ENCODE assay signal across 17 mouse cellular contexts in the genomic region with DNA sequence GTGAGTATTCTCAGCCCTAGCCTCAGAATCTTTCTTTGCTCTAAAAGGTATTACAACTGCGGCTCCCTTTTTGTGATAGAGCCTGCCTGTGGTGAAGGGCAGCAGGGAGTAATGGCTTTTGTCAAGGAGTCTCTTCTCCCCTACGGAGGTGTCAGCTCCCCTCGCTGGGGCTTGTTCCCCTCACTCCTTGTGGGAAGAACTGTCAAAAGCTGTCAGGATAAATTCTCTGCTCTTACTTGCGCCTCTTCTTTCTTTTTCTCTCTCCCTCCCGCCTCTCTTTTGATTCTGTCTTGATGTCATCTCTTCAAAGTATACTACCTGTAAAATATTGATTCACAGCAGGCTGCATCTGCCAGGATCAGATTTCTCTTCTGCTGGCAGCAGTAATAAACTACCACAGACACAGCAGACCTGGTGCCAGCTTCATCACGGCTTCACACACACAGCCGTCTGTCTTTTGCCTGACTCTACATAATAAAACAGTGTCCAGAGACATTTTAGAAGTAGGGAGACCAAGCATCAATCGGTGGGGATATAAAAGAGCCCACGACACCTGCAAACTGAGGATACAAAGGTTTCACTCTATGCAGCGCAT.
DNase-seq lines count a peak whose midpoint lies in the region; ATAC-seq and TF ChIP-seq lines count a peak whose summit lies in the region.
"Had no signal": no experiment of that assay in that cellular context is flagged by ENCODE, and none has a peak within 500 bp of the region (broad histone marks: within the 10 kb centered on the region; RNA-seq: fewer than 3 reads in every experiment).

No protein-coding gene starts in this region.

- TF ChIP-seq POLR2A in kidney, adult 2 months (IDR thresholded peaks at IDR 0.05; ENCODE audit: low read depth, low read length) = no peak
- no peak for TF ChIP-seq POLR2A in brain, embryonic 14.5 days (IDR thresholded peaks at IDR 0.05; ENCODE audit: borderline replicate concordance, extremely low read depth, insufficient read depth, insufficient read length, poor library complexity, severe bottlenecking)

- H3K4me2 ChIP-seq in heart, embryonic 12.5 days = peak overlapping the region; percentile 15; the same call in 1 of the 2 replicates
- 0 out of 2 replicates have a peak overlapping the region, but pooled peaks have one; percentile 26 for H3K4me2 ChIP-seq in kidney, embryonic 16.5 days (replicated peaks; ENCODE audit: low read depth, low read length)
- H3K4me2 ChIP-seq in limb, embryonic 13.5 days (replicated peaks) = peak overlapping the region; percentile 16; the same call in 1 of the 2 replicates
- H3K4me2 ChIP-seq: embryonic facial prominence, embryonic 12.5 days; heart, embryonic 15.5 days had no signal

- no peaks in the 10 kb centered on the region for H3K9me3 ChIP-seq in heart, embryonic 12.5 days (replicated peaks)
- no peaks in the 10 kb centered on the region for H3K9me3 ChIP-seq in kidney, embryonic 16.5 days (ENCODE audit: low read length)
- H3K9me3 ChIP-seq in limb, embryonic 13.5 days = no peaks in the 10 kb centered on the region
- H3K9me3 ChIP-seq: embryonic facial prominence, embryonic 12.5 days; heart, embryonic 15.5 days had no signal

- no peak overlapping the region for H3K9ac ChIP-seq in heart, embryonic 12.5 days
- H3K9ac ChIP-seq in kidney, embryonic 16.5 days (replicated peaks; ENCODE audit: low read length) = no peak overlapping the region
- H3K9ac ChIP-seq in limb, embryonic 13.5 days = no peak overlapping the region
- H3K9ac ChIP-seq: embryonic facial prominence, embryonic 12.5 days; heart, embryonic 15.5 days had no signal

- H3K4me3 ChIP-seq in heart, embryonic 12.5 days = no peak overlapping the region
- H3K4me3 ChIP-seq in kidney, embryonic 16.5 days (ENCODE audit: low read length) = no peak overlapping the region
- H3K4me3 ChIP-seq in kidney, adult 2 months (ENCODE audit: insufficient read depth, low read depth, low read length) = no peak overlapping the region
- no peak overlapping the region for H3K4me3 ChIP-seq in limb, embryonic 13.5 days
- H3K4me3 ChIP-seq: embryonic facial prominence, embryonic 12.5 days; heart, embryonic 15.5 days had no signal

- H3K36me3 ChIP-seq in heart, embryonic 12.5 days = no peaks in the 10 kb centered on the region
- H3K36me3 ChIP-seq in kidney, embryonic 16.5 days (ENCODE audit: insufficient read depth, low read length) = no peaks in the 10 kb centered on the region
- H3K36me3 ChIP-seq in kidney, adult 2 months (ENCODE audit: control insufficient read depth, insufficient read depth, low read length) = no peaks in the 10 kb centered on the region
- no peaks in the 10 kb centered on the region for H3K36me3 ChIP-seq in limb, embryonic 13.5 days
- H3K36me3 ChIP-seq: embryonic facial prominence, embryonic 12.5 days; heart, embryonic 15.5 days had no signal

- no peak for DNase-seq in heart, adult 8-10 months (ENCODE audit: low spot score)
- DNase-seq in kidney, adult 2 months = no peak
- peak; percentile 56 for DNase-seq in brain, embryonic 14.5 days (ENCODE audit: low read depth)
- DNase-seq in urinary bladder, postnatal 36 days (ENCODE audit: low spot score in 2 of 2) = no peak
- no peak for DNase-seq in ovary, postnatal 10 days (ENCODE audit: low spot score)
- DNase-seq: adrenal gland, postnatal 25 days; cerebellum, adult 2 months; gastrocnemius, postnatal 36 days; kidney, postnatal 14 days; lung, postnatal 10 days; right cerebral cortex, postnatal 25 days had no signal

- no peaks in the 10 kb centered on the region for H3K4me1 ChIP-seq in heart, embryonic 12.5 days (replicated peaks)
- H3K4me1 ChIP-seq in kidney, embryonic 16.5 days (ENCODE audit: insufficient read depth, low read length) = peaks cover under 1% of the 10 kb centered on the region
- H3K4me1 ChIP-seq in kidney, adult 2 months (ENCODE audit: control insufficient read depth, insufficient read depth, low read length) = no peaks in the 10 kb centered on the region
- peaks cover 16% of the 10 kb centered on the region for H3K4me1 ChIP-seq in limb, embryonic 13.5 days
- H3K4me1 ChIP-seq: embryonic facial prominence, embryonic 12.5 days; heart, embryonic 15.5 days had no signal

- 0 out of 2 replicates have a peak, but pooled peaks cover 14% of the 10 kb centered on the region for H3K27me3 ChIP-seq in heart, embryonic 12.5 days (replicated peaks)
- peaks cover 14% of the 10 kb centered on the region; the same call in 1 of the 2 replicates for H3K27me3 ChIP-seq in kidney, embryonic 16.5 days (ENCODE audit: insufficient read depth, low read length)
- H3K27me3 ChIP-seq in kidney, adult 2 months (replicated peaks; ENCODE audit: control insufficient read depth, insufficient read depth, low read length) = no peaks in the 10 kb centered on the region
- peaks cover 47% of the 10 kb centered on the region for H3K27me3 ChIP-seq in limb, embryonic 13.5 days
- H3K27me3 ChIP-seq: embryonic facial prominence, embryonic 12.5 days had no signal

- TF ChIP-seq CTCF in kidney, adult 2 months (conservative IDR thresholded peaks at IDR 0.05; ENCODE audit: insufficient read depth, insufficient read length, low read depth, low read length) = no peak
- no peak for TF ChIP-seq CTCF in brain, embryonic 14.5 days (IDR thresholded peaks at IDR 0.05; ENCODE audit: borderline replicate concordance, extremely low read depth, insufficient read depth, insufficient read length)

- WGBS in heart, embryonic 12.5 days = 16% methylated on average over 10 of the region's 10 CpGs
- 9% methylated on average over 10 of the region's 10 CpGs for WGBS in kidney, embryonic 16.5 days
- 17% methylated on average over 10 of the region's 10 CpGs for WGBS in kidney, adult 2 months
- 10% methylated on average over 10 of the region's 10 CpGs for WGBS in limb, embryonic 13.5 days

- ATAC-seq in heart, embryonic 12.5 days (ENCODE audit: insufficient number of reproducible peaks, low FRiP score) = no peak
- ATAC-seq in kidney, embryonic 16.5 days (ENCODE audit: low FRiP score, low TSS enrichment) = no peak
- ATAC-seq in limb, embryonic 13.5 days (ENCODE audit: low FRiP score, low read depth) = no peak
- ATAC-seq: activated CD4-positive, CD25-positive, alpha-beta regulatory T cell, adult 4 months had no signal

- no peak overlapping the region for H3K27ac ChIP-seq in heart, embryonic 12.5 days (ENCODE audit: poor library complexity, severe bottlenecking)
- no peak overlapping the region for H3K27ac ChIP-seq in kidney, embryonic 16.5 days (ENCODE audit: low read length)
- H3K27ac ChIP-seq in kidney, adult 2 months (ENCODE audit: insufficient read depth, low read depth, low read length) = no peak overlapping the region
- H3K27ac ChIP-seq in limb, embryonic 13.5 days = no peak overlapping the region
- H3K27ac ChIP-seq: embryonic facial prominence, embryonic 12.5 days; heart, embryonic 15.5 days had no signal
